Mouse (Mus musculus): ENCODE data around the gene Daw1.
A peak's percentile ranks its signal among the peaks of the same experiment; 100 is the strongest.

Daw1 gene

DNA sequence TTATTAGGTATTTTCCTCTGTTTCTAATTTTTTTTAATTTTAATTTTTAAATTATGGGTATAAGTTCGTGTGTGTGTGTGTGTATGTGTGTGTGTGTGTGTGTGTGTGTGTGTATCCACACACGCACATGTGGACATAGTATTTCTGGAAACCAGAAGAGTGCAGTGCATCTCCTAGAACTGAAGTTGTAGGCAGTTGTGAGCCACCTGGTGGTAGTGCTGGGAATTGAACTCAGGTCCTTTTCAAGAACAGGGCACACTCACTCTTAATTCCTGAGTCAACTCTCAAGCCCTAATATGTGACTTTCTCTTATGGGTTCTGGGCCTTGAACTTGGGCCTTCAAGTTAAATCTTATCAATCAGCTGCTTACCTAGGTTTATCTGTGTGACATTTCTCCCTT lies 27.6 kb downstream of the Daw1 start:
- peak; percentile 67 for DNase-seq (ENCODE audit: low spot score)

DNA sequence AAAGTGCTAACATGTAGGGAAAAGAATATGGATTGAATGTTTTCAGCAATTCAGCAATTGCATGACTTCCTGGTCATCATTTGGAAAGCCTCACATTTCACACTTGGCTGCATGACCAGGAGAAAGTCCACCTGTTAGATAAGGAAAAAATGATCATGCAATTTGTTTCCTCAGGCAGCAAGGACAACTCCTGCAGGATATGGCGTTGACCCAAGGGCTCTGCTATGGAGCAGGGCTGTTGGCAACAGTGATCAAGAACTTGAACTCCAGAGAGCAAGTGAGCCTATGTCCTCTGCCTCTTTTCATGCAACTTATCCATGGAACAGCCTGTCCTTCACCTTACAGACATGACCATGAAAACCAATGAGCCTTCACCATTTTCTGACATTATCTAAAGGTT lies 50.4 kb downstream of the Daw1 start:
- no peak for DNase-seq (ENCODE audit: low spot score)

DNA sequence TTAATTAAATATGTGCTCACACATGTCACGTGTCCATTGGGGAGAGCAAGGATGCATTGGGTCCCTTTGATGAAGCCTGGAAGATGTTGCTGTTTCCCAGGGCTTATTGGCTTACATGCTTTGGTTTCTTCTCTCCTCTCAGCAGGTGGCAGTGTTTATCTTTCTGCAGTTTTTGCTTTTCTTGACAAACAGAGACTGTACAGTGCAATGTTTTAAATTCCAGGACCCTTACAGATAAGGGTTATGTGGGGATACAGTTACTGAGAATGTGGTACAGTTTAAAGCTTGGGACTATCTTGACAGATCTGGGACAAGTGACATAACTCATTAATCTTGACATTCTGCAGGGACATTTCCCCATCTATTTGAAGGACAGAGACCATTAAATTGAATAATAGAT lies 58.7 kb downstream of the Daw1 start:
- no peak for DNase-seq (ENCODE audit: low spot score)

GRCm38 (mm10) chr1:83223072-83223471 lies 63.5 kb downstream of the Daw1 start:
- no peak for DNase-seq (ENCODE audit: low spot score)

GRCm38 (mm10) chr1:83224423-83224960 lies 64.9 kb downstream of the Daw1 start:
- no peak for DNase-seq (ENCODE audit: low spot score)

- DNase-seq (ENCODE audit: low spot score) = no peak
Observed at GRCm38 (mm10) chr1:83227946-83228345, 68.4 kb downstream of the Daw1 start.

GRCm38 (mm10) chr1:83248235-83248746 lies 88.7 kb downstream of the Daw1 start:
- DNase-seq (ENCODE audit: low spot score) = no peak

- no peak for DNase-seq (ENCODE audit: low spot score)
Observed at GRCm38 (mm10) chr1:83251746-83252145, 92.2 kb downstream of the Daw1 start.
